Mouse (Mus musculus) liver, adult 2 months (tissue): Measurements from ENCODE around the gene Schip1.

Experiments used
- CTCF ChIP-seq: fragments of 200-500 bp; IDR thresholded peaks from 2 replicates; pipeline ENCODE4 v1.5.1; 2011; ENCODE audit warnings: low read depth, low read length, control low read depth
- POLR2A ChIP-seq: fragments of 200-500 bp; IDR thresholded peaks from 2 replicates; pipeline ENCODE4 v1.6.1; 2011; ENCODE audit warnings: low read length, control low read depth; ENCODE audit not compliant: insufficient read depth; ENCODE audit errors: extremely low read depth

GRCm38 (mm10) chr3:68572249-68573225 is 507.9 kb downstream of the Schip1 start:
- no peak for TF ChIP-seq POLR2A
- no peak for TF ChIP-seq CTCF
